Mouse (Mus musculus): ENCODE measurements around the gene Cnn3. TPM values are rescaled to one million over a fixed set of nuclear protein-coding genes. Genes with fewer than 3 reads are reported as not detected.

Cnn3 gene
- total RNA-seq, 2 experiments from 2014 or later = 59.8 to 68.9 TPM

DNA sequence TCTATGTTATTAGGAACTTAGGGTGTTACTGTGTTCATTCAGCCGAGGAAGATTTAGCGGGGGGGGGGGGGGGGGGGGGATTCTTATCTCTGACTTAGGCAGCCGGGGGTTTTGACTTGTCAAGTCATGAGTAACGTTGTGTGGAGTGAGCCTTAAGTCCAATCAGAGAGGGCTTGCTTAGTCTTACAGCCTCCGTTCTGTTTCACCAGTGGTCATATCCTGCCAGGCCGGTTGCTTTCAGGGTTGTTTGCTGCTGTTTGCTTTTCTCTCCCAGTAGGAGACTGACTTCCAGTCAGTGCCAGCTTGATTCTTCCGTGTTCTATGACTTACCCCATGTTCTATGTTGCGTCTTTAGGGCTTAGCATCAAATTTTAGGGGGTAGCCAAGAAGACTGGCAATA lies 20.2 kb downstream of the Cnn3 start:
- DNase-seq (ENCODE audit: low spot score in 2 of 2) = no peak

GRCm38 (mm10) chr3:121448029-121448468 lies 21.8 kb downstream of the Cnn3 start:
- DNase-seq (ENCODE audit: low spot score in 2 of 2) = no peak

DNA sequence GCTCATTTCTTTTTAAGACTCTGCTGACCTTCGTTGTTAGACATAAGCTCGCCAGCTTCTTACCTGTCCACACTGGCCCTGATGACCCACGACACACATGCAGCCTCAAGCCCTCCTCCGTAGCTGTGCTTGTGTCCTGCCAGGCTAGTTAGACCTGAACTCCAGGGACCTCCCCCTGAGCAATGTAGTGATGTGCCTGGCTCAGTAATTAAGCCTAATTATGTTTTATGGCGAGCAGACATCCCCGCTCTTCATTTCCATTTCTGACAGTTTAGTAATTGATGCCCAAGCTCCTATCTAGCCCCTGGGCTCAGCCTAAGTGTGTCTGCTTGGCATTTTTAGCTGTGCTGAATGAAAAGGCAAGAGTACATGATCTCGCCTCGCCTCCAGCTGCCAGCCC lies 22.3 kb downstream of the Cnn3 start:
- DNase-seq (ENCODE audit: low spot score in 2 of 2) = no peak

GRCm38 (mm10) chr3:121449527-121449926 lies 23.2 kb downstream of the Cnn3 start:
- no peak for DNase-seq (ENCODE audit: low spot score in 2 of 2)

GRCm38 (mm10) chr3:121451404-121451803 lies 25.1 kb downstream of the Cnn3 start:
- DNase-seq (ENCODE audit: low spot score in 2 of 2) = no peak

- no peak for DNase-seq (ENCODE audit: low spot score in 2 of 2)
Measured at GRCm38 (mm10) chr3:121458545-121459492, 32.5 kb downstream of the Cnn3 start.

DNA sequence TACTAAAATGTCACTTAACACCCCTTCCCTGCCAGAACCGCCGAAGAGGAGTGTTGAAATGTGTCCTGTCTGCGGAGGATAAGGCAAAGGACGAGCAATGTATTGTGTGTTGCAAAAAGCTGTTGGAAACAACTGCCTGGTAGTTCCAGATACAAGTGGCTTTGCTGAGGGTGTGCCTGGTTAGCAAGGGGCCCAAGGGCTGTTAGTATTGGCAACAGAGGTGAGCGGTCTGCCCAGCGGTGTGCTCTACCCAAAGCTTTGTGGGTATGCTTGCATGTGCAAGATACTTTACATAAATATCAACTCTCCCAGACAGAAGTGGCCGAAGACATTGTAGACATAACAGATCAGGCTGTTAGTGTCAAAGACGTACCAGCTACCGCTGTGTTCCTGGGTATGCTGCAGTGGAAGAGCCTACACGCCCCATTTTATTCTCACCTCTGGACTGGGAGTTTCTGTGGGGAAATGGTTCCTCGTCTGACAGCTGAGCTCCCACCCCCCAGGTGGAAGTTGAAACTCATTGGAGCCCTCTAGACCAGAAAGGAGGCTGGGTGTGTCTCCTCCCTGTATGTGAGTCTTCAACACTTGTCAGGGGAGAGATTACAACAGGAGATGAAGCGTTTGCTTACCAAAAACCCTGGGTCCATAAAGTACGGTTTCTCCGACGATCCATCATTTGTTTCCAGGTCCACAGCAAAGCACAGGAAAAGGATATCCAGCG lies 34.3 kb downstream of the Cnn3 start:
- DNase-seq (ENCODE audit: low spot score in 2 of 2) = no peak

GRCm38 (mm10) chr3:121461477-121461876 lies 35.2 kb downstream of the Cnn3 start:
- no peak for DNase-seq (ENCODE audit: low spot score in 2 of 2)

- no peak for DNase-seq (ENCODE audit: low spot score in 2 of 2)
Measured at GRCm38 (mm10) chr3:121462782-121463181, 36.5 kb downstream of the Cnn3 start.

DNA sequence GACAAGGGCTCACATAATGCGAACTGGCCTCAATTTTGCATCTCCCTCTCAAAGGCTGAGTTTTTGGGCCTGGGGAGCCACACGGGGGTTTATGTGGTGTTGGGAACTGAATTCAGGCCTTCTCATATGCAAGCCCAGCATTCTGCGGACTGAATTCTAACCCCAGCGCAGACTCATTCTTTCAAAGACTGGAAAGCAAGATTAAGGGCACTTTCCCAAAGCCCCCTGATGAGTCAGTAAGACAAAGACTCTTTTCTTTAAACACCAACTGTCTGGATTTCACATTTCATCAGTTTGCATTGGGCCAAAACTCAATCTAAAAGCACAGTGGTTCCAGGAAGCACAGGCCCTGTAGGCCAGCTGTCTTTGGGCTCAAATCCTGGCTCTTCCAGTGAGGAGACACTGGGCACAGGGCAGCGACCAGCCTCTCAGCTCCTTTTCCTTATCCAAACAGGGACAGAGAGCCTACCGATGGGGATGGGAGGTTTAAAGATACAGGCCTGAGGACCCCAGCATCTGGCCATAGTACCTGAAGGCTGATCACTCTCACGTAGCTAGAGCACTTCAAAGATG lies 38.5 kb downstream of the Cnn3 start:
- no peak for DNase-seq (ENCODE audit: low spot score in 2 of 2)

DNA sequence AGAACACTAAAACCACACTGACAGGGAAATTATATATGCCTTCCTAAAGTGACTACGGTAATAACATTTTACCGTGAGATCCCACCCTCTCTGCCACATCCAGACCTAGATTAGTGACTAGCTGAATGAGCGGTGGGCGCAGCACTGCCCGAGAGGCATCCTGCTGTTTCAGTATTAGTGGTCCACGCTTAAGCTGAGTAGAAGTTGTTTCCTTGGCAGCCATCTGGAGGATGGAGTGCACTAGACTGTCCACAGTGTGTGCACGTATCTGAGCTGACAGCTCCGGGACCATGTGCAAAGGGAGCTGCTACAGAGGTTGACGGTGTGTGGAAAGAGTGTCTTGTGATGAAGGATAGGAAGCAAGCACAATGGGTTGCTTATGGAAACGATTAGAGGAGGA lies 39.5 kb downstream of the Cnn3 start:
- no peak for DNase-seq (ENCODE audit: low spot score in 2 of 2)

DNA sequence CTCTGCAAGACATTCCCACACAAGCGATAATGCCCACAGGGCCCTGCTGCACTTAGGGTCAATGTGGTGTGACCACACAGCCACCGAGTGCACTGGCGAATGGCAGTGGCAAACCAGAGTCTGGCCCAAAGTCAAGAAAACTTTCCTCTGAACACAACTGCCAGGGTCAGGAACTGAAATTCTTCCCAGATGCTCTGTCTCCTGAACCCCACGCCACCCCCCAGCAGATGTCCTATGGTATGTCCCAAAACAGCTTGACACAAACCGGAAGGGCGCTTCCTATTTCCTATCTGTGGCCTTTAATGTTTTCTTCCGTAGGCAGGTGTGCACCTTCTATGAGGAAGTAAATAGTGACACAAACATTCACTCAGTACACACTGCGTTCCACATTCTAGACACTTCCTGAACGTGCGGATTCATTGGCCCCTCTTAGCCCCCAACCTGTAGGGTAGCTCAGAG lies 40.8 kb downstream of the Cnn3 start:
- DNase-seq (ENCODE audit: low spot score in 2 of 2) = no peak

DNA sequence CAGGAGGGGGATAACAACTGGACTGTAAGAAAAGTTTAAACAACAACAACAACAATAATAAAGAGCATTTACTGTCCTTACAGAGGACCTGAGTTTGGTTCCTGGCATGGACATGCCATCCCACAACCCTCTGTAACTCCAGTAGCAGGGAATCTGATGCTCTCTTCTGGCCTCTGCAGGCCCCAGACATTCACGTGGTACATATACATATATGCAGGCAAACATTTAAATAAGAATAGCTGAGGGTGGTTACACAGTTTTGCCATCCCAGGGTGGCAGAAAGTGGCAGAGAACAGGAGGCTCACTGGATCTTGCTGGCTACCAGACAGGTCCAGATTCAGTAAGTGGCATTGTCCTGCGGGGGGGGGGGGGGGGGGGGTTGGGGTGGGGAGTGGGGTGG lies 41.8 kb downstream of the Cnn3 start:
- DNase-seq (ENCODE audit: low spot score in 2 of 2) = no peak

- no peak for DNase-seq (ENCODE audit: low spot score in 2 of 2)
Measured at GRCm38 (mm10) chr3:121469185-121469975, 43.1 kb downstream of the Cnn3 start.

GRCm38 (mm10) chr3:121471703-121472102 lies 45.4 kb downstream of the Cnn3 start:
- DNase-seq (ENCODE audit: low spot score in 2 of 2) = no peak

GRCm38 (mm10) chr3:121474738-121475137 lies 48.4 kb downstream of the Cnn3 start:
- no peak for DNase-seq (ENCODE audit: low spot score in 2 of 2)

DNA sequence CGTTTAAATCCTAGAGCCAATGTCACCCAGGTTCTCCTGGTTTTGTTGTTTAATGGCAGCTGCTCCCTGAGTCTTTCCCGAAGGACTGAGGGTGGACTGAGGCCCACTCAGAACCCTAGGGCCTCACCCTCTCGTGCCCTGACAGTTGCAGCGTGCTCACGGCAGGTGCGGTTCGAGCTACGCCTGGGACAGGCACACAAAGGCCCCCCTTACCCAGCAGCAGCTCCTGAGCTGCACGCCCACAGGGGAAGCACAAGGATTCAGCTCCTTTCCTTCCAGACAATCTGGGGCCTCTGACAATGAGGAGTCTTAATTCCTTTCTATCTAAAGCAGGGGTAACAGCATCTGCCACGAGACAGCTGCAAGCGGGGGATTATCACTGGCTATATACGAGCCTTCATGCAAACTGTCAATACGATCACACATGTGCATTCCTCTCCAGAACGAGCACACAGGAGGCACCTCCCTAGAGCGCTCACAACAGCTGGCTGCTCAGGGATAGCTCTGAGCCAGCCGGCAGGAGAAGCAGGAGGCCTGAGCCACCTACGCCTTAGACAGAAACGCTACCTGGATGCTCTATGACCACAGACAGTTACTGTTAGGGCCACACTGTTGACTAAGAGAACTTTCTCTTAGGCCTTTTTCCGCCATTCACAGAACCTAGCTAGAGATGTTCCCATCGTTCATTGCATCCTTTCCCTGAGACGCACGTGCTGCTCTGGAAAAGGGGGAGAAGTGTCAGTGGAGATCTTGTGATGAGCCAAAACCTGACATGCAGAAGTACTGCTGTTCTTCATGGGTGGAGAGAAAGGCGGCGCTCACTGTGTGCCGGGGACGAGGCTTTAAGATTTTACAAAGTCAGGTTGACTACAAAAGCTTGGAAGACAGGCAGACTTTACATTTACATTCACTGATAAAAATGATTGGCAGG lies 54.0 kb downstream of the Cnn3 start:
- no peak for DNase-seq (ENCODE audit: low spot score in 2 of 2)

GRCm38 (mm10) chr3:121480961-121481436 lies 54.7 kb downstream of the Cnn3 start:
- no peak for DNase-seq (ENCODE audit: low spot score in 2 of 2)

DNA sequence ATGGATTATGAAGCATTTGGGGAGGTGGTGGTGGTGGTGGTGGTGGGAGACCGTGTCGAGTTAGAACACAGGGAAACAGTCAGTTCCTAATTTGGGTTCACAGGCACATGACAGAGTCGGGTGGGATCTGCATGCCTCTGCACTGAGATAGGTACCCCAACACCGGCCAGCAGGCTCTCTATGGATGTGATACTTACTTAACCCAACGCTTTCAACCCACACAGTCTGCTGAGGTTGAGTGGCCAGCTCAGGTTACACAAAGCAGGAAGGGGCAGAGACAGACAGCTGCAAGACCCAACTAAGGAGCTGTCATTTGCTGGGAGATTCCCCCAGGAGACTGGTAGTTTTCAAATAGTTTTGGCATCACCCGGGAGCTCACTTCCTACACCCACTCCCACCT lies 55.3 kb downstream of the Cnn3 start:
- no peak for DNase-seq (ENCODE audit: low spot score in 2 of 2)

All from left cerebral cortex, adult 18-20 months (tissue).